Mouse (Mus musculus): ENCODE measurements around the gene Celf6. TPM values are rescaled to one million over a fixed set of nuclear protein-coding genes. Genes with fewer than 3 reads are reported as not detected.

The Celf6 gene
- 0.05 TPM in 1 of 2 replicates, not detected in the other for polyA plus RNA-seq (2015; fragmentation: Nextera tagmentation; extraction: Ambion mirVana)

DNA sequence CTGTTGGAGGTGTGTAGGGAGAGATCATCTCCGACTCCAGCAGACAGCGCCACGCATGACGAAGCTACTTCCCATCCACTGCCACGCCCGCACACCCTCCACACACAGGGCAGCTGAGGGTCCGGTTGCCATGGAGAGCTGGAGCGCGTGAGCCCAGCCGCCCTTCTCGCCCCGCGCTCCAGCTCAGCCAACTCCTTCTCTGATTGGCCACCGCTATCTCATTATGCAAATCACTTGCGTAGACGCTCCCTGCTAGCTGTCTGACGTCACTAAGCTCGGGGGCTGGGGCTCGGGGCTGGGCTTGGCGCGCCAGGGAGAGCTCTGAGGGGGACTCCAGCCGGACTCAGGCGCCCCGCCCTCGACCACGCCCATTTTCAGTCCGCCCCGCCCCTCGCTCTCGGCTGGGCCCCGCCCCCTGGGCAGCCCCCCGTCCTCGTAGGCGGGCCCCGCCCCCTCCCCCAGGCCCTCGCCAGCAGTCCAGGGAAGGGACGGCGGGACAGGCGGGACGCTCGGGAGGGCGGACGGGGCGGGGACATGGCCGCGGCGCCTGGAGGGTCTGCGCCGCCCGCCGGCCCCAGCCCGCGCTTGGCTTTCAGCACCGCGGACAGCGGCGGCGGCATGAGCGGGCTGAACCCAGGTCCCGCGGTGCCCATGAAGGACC is at the start of gene Celf6:
TSS of gene Celf6 (plus strand) at position 74 of the 661 bp plus-strand sequence.
- Histone ChIP-seq H3K27ac (ENCODE audit: low read length) (no peak within 1 kb of the TSS), H3K4me2 (ENCODE audit: low read depth, low read length) (peak within 1 kb of the TSS; percentile 90), H3K36me3 (ENCODE audit: control insufficient read depth, insufficient read depth) (no peaks in the 10 kb centered on the region), H3K9me3 (replicated peaks; ENCODE audit: control insufficient read depth, low read length) (no peaks in the 10 kb centered on the region), H3K9ac (ENCODE audit: low read depth, low read length) (no peak within 1 kb of the TSS), H3K4me3 (ENCODE audit: low read depth, low read length) (peak within 1 kb of the TSS; percentile 60), H3K4me1 (ENCODE audit: control insufficient read depth, low read depth, low read length) (peaks cover 14% of the 10 kb centered on the region), H3K27me3 (ENCODE audit: control insufficient read depth, insufficient read depth, low read depth, low read length) (peaks cover 60% of the 10 kb centered on the region)
- ATAC-seq (ENCODE audit: low read depth): peak; percentile 94
- WGBS (ENCODE audit: insufficient replicate concordance): 0% methylated on average over 41 of the region's 61 CpGs

DNA sequence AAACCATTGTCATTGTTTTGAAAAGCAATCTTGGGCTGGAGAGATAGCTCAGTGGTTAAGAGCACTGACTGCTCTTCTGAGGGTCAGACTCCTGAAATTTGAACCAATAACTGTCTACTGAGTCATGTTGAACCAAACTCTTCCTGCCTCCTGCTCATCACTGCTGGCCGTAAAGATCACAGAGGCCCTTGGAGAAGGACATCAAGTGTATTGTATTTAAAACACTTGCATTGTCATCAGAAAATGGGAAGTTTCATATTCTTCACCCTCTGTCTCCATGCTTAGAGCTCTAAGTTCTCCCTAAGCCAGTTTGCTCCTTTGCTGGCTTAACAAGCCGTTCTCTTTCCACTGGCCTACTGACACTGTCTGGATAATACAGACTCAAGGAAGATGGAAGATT is 49.4 kb upstream of the Celf6 start:
- Histone ChIP-seq H3K4me3 (ENCODE audit: low read depth, low read length) (no peak overlapping the region), H3K9ac (ENCODE audit: low read depth, low read length) (no peak overlapping the region), H3K36me3 (ENCODE audit: control insufficient read depth, insufficient read depth) (no peaks in the 10 kb centered on the region), H3K27me3 (ENCODE audit: control insufficient read depth, insufficient read depth, low read depth, low read length) (no peaks in the 10 kb centered on the region), H3K27ac (ENCODE audit: low read length) (no peak overlapping the region), H3K9me3 (replicated peaks; ENCODE audit: control insufficient read depth, low read length) (no peaks in the 10 kb centered on the region), H3K4me1 (ENCODE audit: control insufficient read depth, low read depth, low read length) (no peaks in the 10 kb centered on the region), H3K4me2 (ENCODE audit: low read depth, low read length) (no peak overlapping the region)
- no peak for ATAC-seq (ENCODE audit: low read depth)
- 51% methylated on average over 2 of the region's 2 CpGs for WGBS (ENCODE audit: insufficient replicate concordance)

DNA sequence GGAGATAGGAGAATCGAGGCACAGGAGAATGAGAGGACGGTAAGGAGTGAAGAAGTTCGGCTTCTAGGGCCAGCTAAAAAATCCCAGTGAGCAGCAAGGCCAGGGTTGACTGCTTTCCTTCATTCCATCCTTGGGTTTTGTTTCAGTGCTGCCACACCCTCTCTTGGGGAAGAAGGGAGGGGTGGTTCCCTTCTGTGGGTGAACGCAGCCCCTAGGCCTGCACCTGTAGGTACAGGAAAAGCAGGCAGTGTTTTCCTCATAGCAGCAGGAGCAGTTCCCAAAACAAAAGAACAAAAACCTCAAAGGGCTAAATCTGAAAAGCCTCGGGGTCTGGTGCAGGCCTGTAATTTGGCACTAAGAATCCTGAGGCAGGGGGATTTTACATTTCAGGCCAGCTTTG is 46.1 kb upstream of the Celf6 start:
- no peak for ATAC-seq (ENCODE audit: low read depth)
- Histone ChIP-seq H3K9me3 (replicated peaks; ENCODE audit: control insufficient read depth, low read length) (no peaks in the 10 kb centered on the region), H3K36me3 (ENCODE audit: control insufficient read depth, insufficient read depth) (no peaks in the 10 kb centered on the region), H3K27ac (ENCODE audit: low read length) (no peak overlapping the region), H3K27me3 (ENCODE audit: control insufficient read depth, insufficient read depth, low read depth, low read length) (no peaks in the 10 kb centered on the region; the same call in 1 of the 2 replicates), H3K4me2 (ENCODE audit: low read depth, low read length) (no peak overlapping the region), H3K9ac (ENCODE audit: low read depth, low read length) (no peak overlapping the region), H3K4me1 (ENCODE audit: control insufficient read depth, low read depth, low read length) (no peaks in the 10 kb centered on the region), H3K4me3 (ENCODE audit: low read depth, low read length) (no peak overlapping the region)
- 53% methylated on average over 5 of the region's 5 CpGs for WGBS (ENCODE audit: insufficient replicate concordance)

DNA sequence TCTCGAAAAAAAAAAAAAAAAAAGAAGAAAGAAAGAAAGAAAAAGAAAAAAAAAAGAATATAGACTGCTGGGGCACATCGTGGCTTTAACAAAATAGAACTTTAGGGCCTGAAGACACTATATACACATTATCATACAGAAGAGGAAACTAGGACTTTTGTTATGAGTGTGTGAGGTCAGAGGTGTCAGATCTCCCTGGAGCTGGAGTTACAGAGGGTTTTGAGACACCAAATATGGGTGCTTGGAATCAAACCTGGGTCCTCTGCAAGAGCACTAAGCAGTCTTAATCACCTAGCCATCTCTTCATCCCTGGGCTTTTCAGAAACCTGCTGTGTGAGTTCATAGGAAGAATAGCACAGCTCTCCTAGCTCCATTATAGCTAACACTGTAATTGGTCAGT is 44.3 kb upstream of the Celf6 start:
- Histone ChIP-seq H3K9ac (ENCODE audit: low read depth, low read length) (no peak overlapping the region), H3K9me3 (replicated peaks; ENCODE audit: control insufficient read depth, low read length) (no peaks in the 10 kb centered on the region), H3K27me3 (ENCODE audit: control insufficient read depth, insufficient read depth, low read depth, low read length) (no peaks in the 10 kb centered on the region; the same call in 1 of the 2 replicates), H3K4me3 (ENCODE audit: low read depth, low read length) (no peak overlapping the region), H3K27ac (ENCODE audit: low read length) (no peak overlapping the region), H3K4me1 (ENCODE audit: control insufficient read depth, low read depth, low read length) (no peaks in the 10 kb centered on the region), H3K4me2 (ENCODE audit: low read depth, low read length) (no peak overlapping the region), H3K36me3 (ENCODE audit: control insufficient read depth, insufficient read depth) (no peaks in the 10 kb centered on the region)
- 33% methylated on average over 2 of the region's 2 CpGs for WGBS (ENCODE audit: insufficient replicate concordance)
- ATAC-seq (ENCODE audit: low read depth): no peak

DNA sequence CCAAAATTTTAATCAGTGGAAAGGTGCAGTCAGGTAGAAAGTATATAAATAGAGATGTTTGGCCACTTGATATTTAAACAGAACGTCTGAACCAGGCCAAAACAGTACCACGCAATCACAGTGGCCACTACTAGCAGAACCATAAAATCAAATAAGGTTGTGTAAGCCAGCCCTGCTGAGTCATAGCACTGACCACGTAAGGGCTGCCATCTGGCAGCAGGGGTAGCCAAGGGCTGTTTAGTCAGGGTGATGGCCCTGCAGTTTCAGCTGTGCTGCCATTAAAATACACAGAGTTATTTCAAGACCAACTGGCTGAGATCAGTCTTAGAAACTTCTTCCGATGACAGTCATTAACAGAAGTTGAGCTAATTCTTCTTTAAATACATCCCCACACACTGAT is 43.8 kb upstream of the Celf6 start:
- no peak for ATAC-seq (ENCODE audit: low read depth)
- 49% methylated on average over 4 of the region's 4 CpGs for WGBS (ENCODE audit: insufficient replicate concordance)
- Histone ChIP-seq H3K36me3 (ENCODE audit: control insufficient read depth, insufficient read depth) (no peaks in the 10 kb centered on the region), H3K27me3 (ENCODE audit: control insufficient read depth, insufficient read depth, low read depth, low read length) (no peaks in the 10 kb centered on the region; the same call in 1 of the 2 replicates), H3K4me1 (ENCODE audit: control insufficient read depth, low read depth, low read length) (no peaks in the 10 kb centered on the region; the same call in 1 of the 2 replicates), H3K9me3 (replicated peaks; ENCODE audit: control insufficient read depth, low read length) (no peaks in the 10 kb centered on the region), H3K4me3 (ENCODE audit: low read depth, low read length) (no peak overlapping the region), H3K9ac (ENCODE audit: low read depth, low read length) (no peak overlapping the region), H3K4me2 (ENCODE audit: low read depth, low read length) (no peak overlapping the region), H3K27ac (ENCODE audit: low read length) (no peak overlapping the region)

DNA sequence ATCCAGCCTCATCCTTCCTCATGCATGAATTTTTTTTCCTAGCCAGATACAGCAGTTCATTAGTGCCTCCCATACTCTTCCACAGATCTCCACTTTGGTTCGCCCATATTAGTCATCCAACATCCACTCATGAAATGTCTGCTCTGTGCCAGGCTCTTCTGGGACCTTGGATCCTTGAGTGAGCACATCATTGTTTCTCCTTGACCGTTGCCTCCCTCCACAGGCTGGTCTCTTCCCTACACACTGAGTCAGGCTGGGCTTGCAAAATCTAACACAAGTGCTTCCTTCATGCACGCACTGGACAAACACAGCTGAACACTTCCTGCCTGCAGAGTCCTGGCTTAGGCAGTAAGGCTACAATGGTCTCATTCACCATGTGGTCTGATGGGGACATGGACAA is 40.1 kb upstream of the Celf6 start:
- no peak overlapping the region for H3K9ac ChIP-seq (ENCODE audit: low read depth, low read length)
- H3K27ac ChIP-seq (ENCODE audit: low read length): no peak overlapping the region
- no peak overlapping the region for H3K4me3 ChIP-seq (ENCODE audit: low read depth, low read length)
- WGBS (ENCODE audit: insufficient replicate concordance): 60% methylated on average over 3 of the region's 3 CpGs
- no peaks in the 10 kb centered on the region; the same call in 1 of the 2 replicates for H3K4me1 ChIP-seq (ENCODE audit: control insufficient read depth, low read depth, low read length)
- H3K9me3 ChIP-seq (replicated peaks; ENCODE audit: control insufficient read depth, low read length): no peaks in the 10 kb centered on the region
- H3K4me2 ChIP-seq (ENCODE audit: low read depth, low read length): no peak overlapping the region
- peak; percentile 33; the same call in 1 of the 2 replicates for ATAC-seq (ENCODE audit: low read depth)
- no peaks in the 10 kb centered on the region; the same call in 1 of the 2 replicates for H3K27me3 ChIP-seq (ENCODE audit: control insufficient read depth, insufficient read depth, low read depth, low read length)
- no peaks in the 10 kb centered on the region for H3K36me3 ChIP-seq (ENCODE audit: control insufficient read depth, insufficient read depth)

DNA sequence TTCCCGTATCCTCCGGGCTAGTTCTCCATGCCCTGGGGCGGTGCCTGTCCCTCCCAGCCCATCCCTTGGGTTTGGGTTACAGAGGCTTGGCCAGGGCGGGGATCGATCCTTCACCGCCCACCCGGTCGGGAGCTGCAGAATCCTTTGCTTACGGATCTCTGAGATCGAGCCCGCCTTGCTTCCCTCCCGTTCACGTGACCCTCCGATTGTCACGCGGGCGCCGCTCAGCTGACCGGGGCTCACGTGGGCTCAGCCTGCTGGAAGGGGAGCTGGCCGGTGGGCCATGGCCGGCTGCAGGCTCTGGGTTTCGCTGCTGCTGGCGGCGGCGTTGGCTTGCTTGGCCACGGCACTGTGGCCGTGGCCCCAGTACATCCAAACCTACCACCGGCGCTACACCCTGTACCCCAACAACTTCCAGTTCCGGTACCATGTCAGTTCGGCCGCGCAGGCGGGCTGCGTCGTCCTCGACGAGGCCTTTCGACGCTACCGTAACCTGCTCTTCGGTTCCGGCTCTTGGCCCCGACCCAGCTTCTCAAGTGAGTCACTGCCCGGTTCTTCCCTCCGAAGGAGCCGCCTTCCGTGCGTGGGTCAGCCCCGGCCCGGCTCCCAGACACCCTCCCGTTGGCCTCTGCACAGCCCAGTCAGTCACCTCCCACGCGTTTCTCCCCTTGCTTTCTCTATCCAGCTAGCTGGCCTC is 38.1 kb upstream of the Celf6 start, which contains the start of the genes Hexa and Tmem202:
TSS of gene Hexa (plus strand) at position 100 of the 697 bp plus-strand sequence.
TSS of gene Tmem202 (minus strand) at position 407 of the 697 bp plus-strand sequence.
- 1% methylated on average over 55 of the region's 55 CpGs for WGBS (ENCODE audit: insufficient replicate concordance)
- no peak within 1 kb of the TSS; the same call in 1 of the 2 replicates for H3K27ac ChIP-seq (ENCODE audit: low read length)
- H3K4me3 ChIP-seq (ENCODE audit: low read depth, low read length): peak within 1 kb of the TSS; percentile 65
- H3K36me3 ChIP-seq (ENCODE audit: control insufficient read depth, insufficient read depth): no peaks in the 10 kb centered on the region
- peak within 1 kb of the TSS; percentile 84 for H3K4me2 ChIP-seq (ENCODE audit: low read depth, low read length)
- H3K27me3 ChIP-seq (ENCODE audit: control insufficient read depth, insufficient read depth, low read depth, low read length): no peaks in the 10 kb centered on the region; the same call in 1 of the 2 replicates
- no peaks in the 10 kb centered on the region; the same call in 1 of the 2 replicates for H3K4me1 ChIP-seq (ENCODE audit: control insufficient read depth, low read depth, low read length)
- no peaks in the 10 kb centered on the region for H3K9me3 ChIP-seq (replicated peaks; ENCODE audit: control insufficient read depth, low read length)
- peak; percentile 69 for ATAC-seq (ENCODE audit: low read depth)
- peak within 1 kb of the TSS; percentile 61 for H3K9ac ChIP-seq (ENCODE audit: low read depth, low read length)

DNA sequence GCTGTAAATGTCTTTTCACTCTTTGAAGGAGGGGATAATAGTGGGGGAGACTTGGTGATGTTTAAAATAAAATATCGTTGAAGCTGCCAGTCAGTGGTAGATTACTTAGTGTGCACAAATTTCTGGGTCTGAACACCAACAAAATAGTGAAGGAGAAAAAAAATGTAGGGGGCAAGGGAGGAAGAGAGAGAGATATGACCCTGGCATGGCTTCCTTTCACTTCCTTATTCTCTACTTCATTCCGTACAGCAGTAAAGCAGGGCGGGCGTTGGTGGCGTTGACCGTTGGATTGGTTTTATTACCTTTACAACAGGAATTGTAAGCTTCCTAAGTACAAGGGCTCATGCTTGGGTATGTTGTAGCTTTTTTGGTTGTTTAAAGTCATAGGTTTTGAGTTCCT is 36.1 kb upstream of the Celf6 start:
- Histone ChIP-seq H3K4me3 (ENCODE audit: low read depth, low read length) (no peak overlapping the region), H3K4me2 (ENCODE audit: low read depth, low read length) (peak overlapping the region; percentile 21; the same call in 1 of the 2 replicates), H3K4me1 (ENCODE audit: control insufficient read depth, low read depth, low read length) (no peaks in the 10 kb centered on the region; the same call in 1 of the 2 replicates), H3K9ac (ENCODE audit: low read depth, low read length) (no peak overlapping the region), H3K9me3 (replicated peaks; ENCODE audit: control insufficient read depth, low read length) (no peaks in the 10 kb centered on the region), H3K27ac (ENCODE audit: low read length) (no peak overlapping the region), H3K36me3 (ENCODE audit: control insufficient read depth, insufficient read depth) (no peaks in the 10 kb centered on the region), H3K27me3 (ENCODE audit: control insufficient read depth, insufficient read depth, low read depth, low read length) (no peaks in the 10 kb centered on the region; the same call in 1 of the 2 replicates)
- 46% methylated on average over 6 of the region's 6 CpGs for WGBS (ENCODE audit: insufficient replicate concordance)
- no peak for ATAC-seq (ENCODE audit: low read depth)

All from liver, embryonic 16.5 days (tissue).